Mouse (Mus musculus) neural tube, embryonic 11.5 days (tissue): ENCODE measurements at regions not wholly inside any gene's neighbourhood (a gene's known extent, or its start where the extent isn't known, plus 50 kb on each side); places are given as distances from the start of the nearest gene placed in this dataset.
"Not testable (repeated sequence)": the region's sequence is repeated elsewhere in the genome, so short reads cannot be mapped to it uniquely, and the experiment has no call there.

ENCODE experiments used
- ATAC-seq: fragments of 200-750 bp; cut with Nextera tagmentation; 2 replicates; pipeline ENCODE4 v1.8.0; 2017; ENCODE audit warnings: moderate number of reproducible peaks, mild to moderate bottlenecking, moderate TSS enrichment, moderate library complexity; ENCODE audit not compliant: insufficient read depth, low FRiP score, low TSS enrichment
- DNase-seq: peaks from one replicate; pipeline ENCODE4 v3.0.0-alpha.2; 2015; ENCODE audit warnings: low spot score
- H3K27ac ChIP-seq: fragments of 300-500 bp; sonication (generic); 2 replicates; pipeline ENCODE4 v1.5.1; 2014; ENCODE audit warnings: low read depth, mild to moderate bottlenecking, low read length
- H3K27me3 ChIP-seq: fragments of 300-500 bp; sonication (generic); 2 replicates; pipeline ENCODE4 v1.6.1; 2014; ENCODE audit warnings: mild to moderate bottlenecking, low read length, mixed read lengths; ENCODE audit not compliant: control insufficient read depth, insufficient read depth
- H3K36me3 ChIP-seq: fragments of 300-500 bp; sonication (generic); 2 replicates; pipeline ENCODE4 v1.6.1; 2014; ENCODE audit warnings: mild to moderate bottlenecking, low read length, moderate library complexity, mixed read lengths; ENCODE audit not compliant: control insufficient read depth, insufficient read depth
- H3K4me1 ChIP-seq: fragments of 300-500 bp; sonication (generic); 2 replicates; pipeline ENCODE4 v1.6.1; 2014; ENCODE audit warnings: low read length, mixed read lengths; ENCODE audit not compliant: control insufficient read depth, insufficient read depth
- H3K4me2 ChIP-seq: fragments of 300-500 bp; sonication (generic); 2 replicates; pipeline ENCODE4 v1.6.1; 2014; ENCODE audit warnings: low read depth, mild to moderate bottlenecking, moderate library complexity
- H3K4me3 ChIP-seq: fragments of 300-500 bp; sonication (generic); 2 replicates; pipeline ENCODE4 v1.5.1; 2014; ENCODE audit warnings: low read depth, low read length
- H3K9ac ChIP-seq: fragments of 300-500 bp; sonication (generic); 2 replicates; pipeline ENCODE4 v1.6.1; 2014; ENCODE audit warnings: mild to moderate bottlenecking, low read length
- H3K9me3 ChIP-seq: fragments of 300-500 bp; sonication (generic); 2 replicates; pipeline ENCODE4 v1.6.1; 2016; ENCODE audit warnings: low read length; ENCODE audit not compliant: control insufficient read depth
- WGBS: fragments of 180-500 bp; shearing (Covaris S2); extraction: QIAGEN DNeasy Blood & Tissue Kit; methylation state at CpG from one replicate; pipeline ENCODE4 v1.1.7; 2014; 5-methylcytosine and 5-hydroxymethylcytosine counted together

DNA sequence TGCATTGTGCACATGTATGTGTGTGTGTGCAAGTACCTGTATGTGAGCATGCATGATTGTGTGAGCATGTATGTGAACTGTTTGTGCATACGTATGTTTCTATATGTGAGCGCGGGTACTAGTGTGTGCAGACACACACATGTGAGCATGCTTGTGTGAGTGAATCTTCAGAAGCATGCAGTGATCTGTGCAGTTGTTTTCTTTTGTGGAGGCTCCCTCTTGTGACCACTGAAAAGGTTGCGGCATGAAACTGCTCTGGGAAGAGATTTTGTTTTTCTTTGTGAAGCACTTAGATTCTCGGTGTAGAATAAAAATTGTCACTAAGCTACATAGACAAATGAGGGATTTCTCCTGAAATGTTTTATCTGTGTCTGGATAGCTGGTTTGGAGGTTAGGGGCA lies 189.2 kb upstream of the Rapgef5 start:
- H3K4me2 ChIP-seq, H3K27ac ChIP-seq, H3K4me3 ChIP-seq, H3K4me1 ChIP-seq, H3K27me3 ChIP-seq, H3K9ac ChIP-seq, DNase-seq, H3K36me3 ChIP-seq, H3K9me3 ChIP-seq: not testable (repeated sequence)
- peak; percentile 53; the same call in 1 of the 2 replicates for ATAC-seq
- 62% methylated on average over 5 of the region's 5 CpGs for WGBS

DNA sequence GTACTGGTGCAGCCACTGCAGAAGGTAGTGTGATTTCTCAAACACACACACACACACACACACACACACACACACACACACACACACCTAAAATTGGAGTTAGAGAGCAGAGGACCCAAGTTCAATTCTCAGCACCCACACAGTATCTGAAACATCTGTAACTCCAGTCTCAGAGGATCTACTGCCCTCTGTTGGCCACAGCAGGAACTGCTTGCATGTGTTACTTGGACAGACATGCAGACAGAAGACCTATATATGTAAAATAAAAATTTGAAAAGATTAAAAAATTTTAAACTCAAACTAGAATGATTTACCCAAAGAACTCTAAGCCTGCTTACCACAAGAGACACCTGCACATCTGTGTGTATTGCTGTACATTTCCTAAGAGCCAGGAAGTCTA lies 185.9 kb upstream of the Rapgef5 start:
- no peaks in the 10 kb centered on the region for H3K4me1 ChIP-seq
- H3K27ac ChIP-seq, result no peak overlapping the region
- no peak for ATAC-seq
- no peaks in the 10 kb centered on the region for H3K27me3 ChIP-seq
- H3K36me3 ChIP-seq, result no peaks in the 10 kb centered on the region
- no peak overlapping the region for H3K4me3 ChIP-seq
- H3K9me3 ChIP-seq, result 0 out of 2 replicates have a peak, but pooled peaks cover 3% of the 10 kb centered on the region
- H3K9ac ChIP-seq, result no peak overlapping the region
- no peak overlapping the region for H3K4me2 ChIP-seq
- DNase-seq, result no peak

DNA sequence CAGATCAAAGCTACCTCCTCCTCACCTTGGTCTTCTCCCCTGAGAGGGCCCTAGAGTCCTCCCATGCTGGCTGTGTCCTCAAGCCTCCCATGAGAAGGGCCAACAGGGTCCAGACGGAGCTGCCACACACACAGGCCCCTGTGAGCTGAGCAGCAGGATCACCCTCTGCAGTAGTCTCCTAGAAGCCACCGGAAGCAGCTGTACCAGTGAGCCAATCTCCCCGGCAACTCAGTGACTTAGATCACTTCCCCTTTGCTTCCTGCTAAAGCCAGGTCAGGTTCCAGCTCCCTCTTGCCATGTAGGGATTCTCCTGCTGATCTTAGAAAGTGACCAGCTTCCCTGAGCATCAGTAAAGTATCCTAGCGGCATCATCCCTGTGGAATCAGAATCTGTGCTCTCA lies 179.4 kb upstream of the Rapgef5 start:
- no peaks in the 10 kb centered on the region for H3K27me3 ChIP-seq
- no peaks in the 10 kb centered on the region for H3K9me3 ChIP-seq
- ATAC-seq (no peak), DNase-seq (no peak)
- no peak overlapping the region for H3K27ac ChIP-seq
- 80% methylated on average over 4 of the region's 4 CpGs for WGBS
- 0 out of 2 replicates have a peak, but pooled peaks cover 3% of the 10 kb centered on the region for H3K4me1 ChIP-seq
- H3K36me3 ChIP-seq, result no peaks in the 10 kb centered on the region
- H3K4me3 ChIP-seq, result no peak overlapping the region
- H3K4me2 ChIP-seq, result no peak overlapping the region
- no peak overlapping the region for H3K9ac ChIP-seq

DNA sequence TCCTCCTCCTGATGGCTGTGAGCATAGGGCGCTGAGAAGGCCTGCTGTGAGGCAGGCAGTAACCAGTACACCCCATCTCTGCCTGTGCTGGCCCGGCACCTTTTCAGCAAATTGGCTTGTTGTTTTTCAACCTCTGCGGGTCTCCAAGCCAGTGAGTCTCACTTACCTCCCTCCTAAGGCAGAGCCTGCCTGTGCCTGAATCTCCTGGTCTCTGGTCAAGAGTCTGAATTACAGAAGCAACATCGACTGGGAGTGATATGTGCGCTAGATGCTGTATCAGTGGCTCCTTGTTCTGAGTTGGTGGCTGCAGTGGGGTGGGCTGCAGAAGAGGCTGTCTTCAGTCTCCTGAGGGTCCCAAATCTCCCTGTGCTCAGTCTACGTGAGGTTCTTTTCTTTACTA lies 174.0 kb upstream of the Rapgef5 start:
- no peaks in the 10 kb centered on the region for H3K9me3 ChIP-seq
- H3K4me1 ChIP-seq, result peaks cover 28% of the 10 kb centered on the region
- H3K9ac ChIP-seq, result no peak overlapping the region
- H3K36me3 ChIP-seq, result no peaks in the 10 kb centered on the region
- WGBS, result 31% methylated on average over 6 of the region's 6 CpGs
- no peak overlapping the region for H3K4me2 ChIP-seq
- no peaks in the 10 kb centered on the region for H3K27me3 ChIP-seq
- no peak overlapping the region for H3K4me3 ChIP-seq
- ATAC-seq (no peak), DNase-seq (no peak)
- H3K27ac ChIP-seq, result no peak overlapping the region

DNA sequence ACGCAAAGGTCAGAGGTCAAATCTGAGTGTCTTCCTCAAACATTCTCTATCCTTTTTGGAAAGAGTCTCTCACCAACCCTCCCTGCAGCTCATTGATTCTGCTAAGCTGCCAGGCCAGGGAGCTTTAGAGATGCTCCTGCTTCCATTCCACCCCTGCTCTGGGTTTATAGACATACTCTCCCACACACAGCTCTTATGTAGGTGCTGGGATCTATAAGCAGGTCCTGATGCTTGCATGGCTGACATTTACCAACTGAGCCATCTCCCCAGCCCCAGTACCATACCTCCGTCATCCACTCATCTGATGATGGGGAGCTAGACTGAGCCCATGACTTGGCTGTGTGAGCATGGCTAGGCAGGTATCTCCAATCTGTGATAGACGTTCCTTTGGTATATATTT lies 173.2 kb upstream of the Rapgef5 start:
- Histone ChIP-seq H3K27me3 (no peaks in the 10 kb centered on the region), H3K4me2 (no peak overlapping the region), H3K36me3 (no peaks in the 10 kb centered on the region), H3K9ac (no peak overlapping the region), H3K9me3 (no peaks in the 10 kb centered on the region), H3K27ac (no peak overlapping the region), H3K4me1 (peaks cover 29% of the 10 kb centered on the region), H3K4me3 (no peak overlapping the region)
- ATAC-seq, result no peak
- DNase-seq, result no peak
- 91% methylated on average over 3 of the region's 3 CpGs for WGBS

DNA sequence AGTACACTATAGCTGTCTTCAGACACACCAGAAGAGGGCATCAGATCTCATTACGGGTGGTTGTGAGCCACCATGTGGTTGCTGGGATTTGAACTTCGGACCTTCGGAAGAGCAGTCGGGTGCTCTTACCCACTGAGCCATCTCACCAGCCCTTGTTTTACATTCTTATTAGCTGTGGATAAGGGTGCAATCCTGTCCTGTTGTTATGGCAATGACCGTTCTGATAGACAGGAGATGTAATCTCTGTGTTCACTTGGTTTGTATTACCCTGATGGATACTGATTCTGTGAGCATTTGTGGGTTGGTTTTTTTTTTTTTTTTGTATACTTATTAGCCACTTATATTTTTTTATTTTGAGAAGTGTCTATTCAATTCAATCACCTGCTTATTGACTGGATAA lies 172.7 kb upstream of the Rapgef5 start:
- not testable (repeated sequence) for H3K9ac ChIP-seq, H3K27me3 ChIP-seq, ATAC-seq, DNase-seq, H3K4me3 ChIP-seq, H3K36me3 ChIP-seq, H3K27ac ChIP-seq, H3K4me2 ChIP-seq, H3K9me3 ChIP-seq
- WGBS, result 81% methylated on average over 4 of the region's 5 CpGs
- peaks cover 29% of the 10 kb centered on the region for H3K4me1 ChIP-seq

DNA sequence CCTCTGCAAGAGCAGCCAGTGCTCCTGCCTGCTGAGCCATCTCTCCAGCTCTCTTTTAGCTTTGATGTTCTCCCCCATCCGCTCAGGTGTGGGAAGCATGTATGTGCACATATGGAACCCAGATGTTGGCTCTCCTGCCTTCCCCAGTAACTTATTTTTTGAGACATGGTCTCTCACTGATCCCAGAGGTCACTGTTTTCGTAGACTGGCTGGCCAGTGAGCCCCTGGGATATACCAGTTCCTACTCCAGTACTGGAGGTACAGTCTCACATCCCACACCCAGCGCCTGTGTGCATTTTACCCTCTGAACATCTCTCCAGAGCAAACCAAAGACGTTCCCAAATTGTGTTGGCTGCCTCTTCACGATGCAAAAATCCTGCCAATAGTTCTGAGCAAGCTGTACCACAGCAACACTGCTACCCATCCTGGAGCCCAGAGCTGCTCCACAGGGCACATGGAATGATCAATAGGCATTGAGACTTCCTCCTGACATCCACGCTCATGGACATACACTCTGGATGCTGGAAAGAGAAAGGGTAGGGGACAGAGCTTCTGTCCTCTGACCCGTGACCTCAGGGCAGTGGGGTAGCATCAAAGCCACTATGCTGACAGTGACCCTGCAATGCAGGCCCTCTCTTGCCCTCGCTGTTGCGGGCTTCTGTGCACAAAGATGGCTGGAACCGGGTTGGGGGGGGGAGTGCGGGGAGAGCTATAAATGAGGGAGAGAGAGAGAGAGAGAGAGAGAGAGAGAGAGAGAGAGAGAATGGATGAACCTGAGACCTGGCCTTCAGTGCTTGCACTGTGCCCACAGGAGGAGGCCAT lies 171.8 kb upstream of the Rapgef5 start:
- no peaks in the 10 kb centered on the region for H3K36me3 ChIP-seq
- ATAC-seq (peak; percentile 62), DNase-seq (peak; percentile 60)
- H3K4me1 ChIP-seq, result peaks cover 29% of the 10 kb centered on the region
- WGBS, result 20% methylated on average over 11 of the region's 11 CpGs
- peak overlapping the region; percentile 45 for H3K4me2 ChIP-seq
- no peaks in the 10 kb centered on the region for H3K27me3 ChIP-seq
- H3K9ac ChIP-seq, result peak overlapping the region; percentile 35; the same call in 1 of the 2 replicates
- H3K4me3 ChIP-seq, result no peak overlapping the region
- H3K27ac ChIP-seq, result peak overlapping the region; percentile 92
- no peaks in the 10 kb centered on the region for H3K9me3 ChIP-seq

DNA sequence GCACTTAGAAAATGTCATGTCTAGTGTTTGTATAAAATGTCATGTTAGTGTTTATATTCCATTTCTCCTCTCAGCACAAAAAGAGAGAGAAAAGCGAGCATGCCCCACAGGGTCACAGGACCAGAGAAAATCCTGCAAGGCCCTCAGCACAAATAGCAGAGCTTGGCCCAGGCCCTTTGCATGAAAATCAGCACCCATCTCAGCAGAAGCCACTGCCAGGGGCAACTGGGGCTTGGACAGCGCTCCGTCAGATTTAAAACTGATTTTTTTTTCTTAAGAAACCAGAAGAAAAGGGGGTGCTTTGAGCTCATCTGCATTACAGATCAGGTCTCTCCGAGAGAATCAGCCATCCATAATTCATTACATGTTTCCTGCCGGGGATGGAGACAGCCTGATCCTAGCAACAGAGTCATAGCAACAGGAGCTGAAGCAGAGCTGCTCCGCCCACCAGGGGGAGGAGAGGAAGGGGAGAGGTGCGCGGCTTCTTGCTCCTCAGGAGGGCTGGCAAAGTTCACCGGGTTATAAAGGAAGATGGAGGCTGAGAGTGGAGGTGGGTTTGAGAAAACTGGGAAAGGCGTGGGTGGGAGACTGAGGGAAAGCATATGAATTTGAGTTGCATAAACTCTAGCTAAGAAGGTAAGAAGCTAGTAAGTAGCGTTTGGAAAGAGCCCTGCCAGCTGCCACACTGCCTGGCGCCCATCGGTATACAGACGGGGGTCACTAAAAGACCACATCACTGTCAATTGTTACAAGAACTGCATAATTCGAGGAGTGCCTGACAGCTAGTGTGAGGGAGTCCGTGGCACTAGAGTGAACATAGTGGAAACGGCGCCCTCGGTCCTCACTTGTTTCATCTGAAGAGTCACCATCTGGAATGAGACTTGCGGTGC lies 170.9 kb upstream of the Rapgef5 start:
- Histone ChIP-seq H3K9ac (peak overlapping the region; percentile 23; the same call in 1 of the 2 replicates), H3K4me2 (peak overlapping the region; percentile 45), H3K4me1 (peaks cover 29% of the 10 kb centered on the region), H3K27me3 (no peaks in the 10 kb centered on the region), H3K9me3 (no peaks in the 10 kb centered on the region), H3K4me3 (0 out of 2 replicates have a peak overlapping the region, but pooled peaks have one; percentile 6), H3K36me3 (no peaks in the 10 kb centered on the region), H3K27ac (peak overlapping the region; percentile 92)
- 18% methylated on average over 20 of the region's 20 CpGs for WGBS
- ATAC-seq (peak; percentile 91), DNase-seq (peak; percentile 85)
